Mouse (Mus musculus) C2C12 (cell line): ENCODE measurements at regions not wholly inside any gene's neighbourhood (a gene's known extent, or its start where the extent isn't known, plus 50 kb on each side); places are given as distances from the start of the nearest gene placed in this dataset.

Source experiments
- CTCF ChIP-seq: IDR thresholded peaks from one replicate; pipeline ENCODE4 v1.5.1; 2011; ENCODE audit not compliant: control insufficient read depth, insufficient read depth, insufficient read length
- MAX ChIP-seq: IDR thresholded peaks from one replicate; pipeline ENCODE4 v1.6.1; 2011; ENCODE audit warnings: mild to moderate bottlenecking, control low read depth
- MYOG ChIP-seq: IDR thresholded peaks from one replicate; pipeline ENCODE4 v1.6.1; 2011; ENCODE audit not compliant: control insufficient read depth, insufficient read length; ENCODE audit errors: extremely low read depth

DNA sequence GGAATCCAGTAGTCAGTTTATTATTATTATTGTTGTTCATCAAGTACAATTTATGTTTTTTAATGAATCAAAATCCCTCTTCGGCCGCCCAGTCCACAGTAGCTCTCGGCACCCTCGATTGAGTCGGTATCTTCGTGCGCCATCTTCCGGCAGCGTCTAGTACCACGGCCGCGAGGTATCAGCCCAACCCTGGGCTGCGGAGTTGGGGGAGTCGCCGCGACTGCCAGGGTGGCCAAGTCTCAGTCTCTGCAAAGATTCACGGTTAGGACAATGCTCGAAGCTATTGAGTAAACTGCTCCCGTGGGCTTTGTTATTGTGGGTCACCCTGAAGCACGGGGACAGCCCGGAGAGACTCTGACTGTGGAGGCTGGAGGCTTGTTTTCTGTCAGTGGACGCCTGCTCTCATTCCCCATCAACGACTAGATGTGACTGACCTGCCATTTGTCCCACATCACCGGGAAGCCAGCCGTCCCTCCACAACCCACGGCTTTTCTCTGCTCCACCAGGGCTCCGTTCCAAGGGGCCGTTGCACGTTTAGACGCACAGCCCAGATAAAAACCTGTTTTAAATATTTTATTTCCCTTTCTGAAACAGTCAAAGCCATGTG, 789.1 kb upstream of the Car8 start:
- TF ChIP-seq CTCF (peak; percentile 94), MYOG (no peak), MAX (no peak)
